Mouse (Mus musculus) stomach, embryonic 15.5 days (tissue): ENCODE measurements around the gene Lpcat2. TPM values are rescaled to one million over a fixed set of nuclear protein-coding genes. Genes with fewer than 3 reads are reported as not detected.

Source experiments
- ATAC-seq: fragments of 200-750 bp; cut with Nextera tagmentation; 2 replicates; pipeline ENCODE4 v1.8.0; 2017; ENCODE audit warnings: low read depth, moderate number of reproducible peaks, moderate TSS enrichment; ENCODE audit not compliant: insufficient read depth, low FRiP score
- H3K27ac ChIP-seq: fragments of 300-500 bp; sonication (generic); 2 replicates; pipeline ENCODE4 v1.5.1; 2015; ENCODE audit warnings: mild to moderate bottlenecking, inconsistent platforms
- H3K27me3 ChIP-seq: fragments of 300-500 bp; sonication (generic); replicated peaks from 2 replicates; pipeline ENCODE4 v1.6.1; 2015; ENCODE audit warnings: inconsistent platforms
- H3K36me3 ChIP-seq: fragments of 300-500 bp; sonication (generic); 2 replicates; pipeline ENCODE4 v1.6.1; 2015; ENCODE audit warnings: inconsistent platforms
- H3K4me1 ChIP-seq: fragments of 300-500 bp; sonication (generic); 2 replicates; pipeline ENCODE4 v1.6.1; 2015; ENCODE audit warnings: inconsistent platforms
- H3K4me2 ChIP-seq: fragments of 300-500 bp; sonication (generic); 2 replicates; pipeline ENCODE4 v1.6.1; 2015; ENCODE audit warnings: mild to moderate bottlenecking, inconsistent platforms
- H3K4me3 ChIP-seq: fragments of 300-500 bp; sonication (generic); replicated peaks from 2 replicates; pipeline ENCODE4 v1.5.1; 2015; ENCODE audit warnings: inconsistent platforms
- H3K9ac ChIP-seq: fragments of 300-500 bp; sonication (generic); 2 replicates; pipeline ENCODE4 v1.6.1; 2015; ENCODE audit warnings: inconsistent platforms
- H3K9me3 ChIP-seq: fragments of 300-500 bp; sonication (generic); 2 replicates; pipeline ENCODE4 v1.6.1; 2016; ENCODE audit warnings: inconsistent platforms
- WGBS: fragments of 180-500 bp; shearing (Covaris S2); methylation state at CpG from one replicate; pipeline ENCODE4 v1.1.7; 2015; 5-methylcytosine and 5-hydroxymethylcytosine counted together
- polyA plus RNA-seq: library from polyadenylated mRNA; unstranded; fragments of >200 nt; fragmentation: Nextera tagmentation; extraction: Ambion mirVana; gene quantifications from 2 replicates; pipeline ENCODE4 v1.2.1, GENCODE M21; 2015

Gene Lpcat2
- polyA plus RNA-seq, 1 experiment from 2014 or later, result 10.4 TPM

DNA sequence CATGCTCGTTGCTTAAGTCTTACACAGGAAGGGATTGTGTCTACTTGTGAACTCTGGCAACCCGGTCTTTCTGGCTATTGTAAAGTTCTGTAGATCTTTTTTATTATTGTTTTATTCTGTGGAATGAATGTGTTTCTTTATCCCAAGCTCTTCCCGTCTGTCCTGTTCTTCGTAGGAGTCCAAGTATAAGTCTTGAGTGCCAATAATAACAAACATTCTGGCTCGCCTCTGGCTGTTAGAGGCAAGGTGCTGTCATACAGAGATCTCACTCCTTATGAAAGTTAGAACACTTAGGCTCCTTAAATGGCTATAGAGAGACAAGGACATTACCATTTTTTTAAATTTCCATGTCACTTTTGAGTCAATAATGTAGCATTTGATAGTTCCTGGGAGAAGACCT is 41.5 kb downstream of the Lpcat2 start:
- Histone ChIP-seq H3K9me3 (no peaks in the 10 kb centered on the region), H3K4me1 (no peaks in the 10 kb centered on the region), H3K27ac (no peak overlapping the region), H3K27me3 (no peaks in the 10 kb centered on the region), H3K36me3 (no peaks in the 10 kb centered on the region), H3K4me3 (no peak overlapping the region), H3K9ac (no peak overlapping the region), H3K4me2 (no peak overlapping the region)
- WGBS, result 55% methylated on average over 5 of the region's 5 CpGs
- no peak for ATAC-seq

- Histone ChIP-seq H3K4me2 (no peak overlapping the region), H3K4me3 (no peak overlapping the region), H3K9me3 (no peaks in the 10 kb centered on the region), H3K4me1 (no peaks in the 10 kb centered on the region), H3K9ac (no peak overlapping the region), H3K27me3 (no peaks in the 10 kb centered on the region), H3K36me3 (no peaks in the 10 kb centered on the region), H3K27ac (no peak overlapping the region)
- WGBS, result 71% methylated on average over 4 of the region's 4 CpGs
- no peak for ATAC-seq
These were observed 42.7 kb downstream of the Lpcat2 start for GRCm38 (mm10) chr8:92897794-92898193.

- no peak overlapping the region for H3K4me2 ChIP-seq
- no peak overlapping the region for H3K4me3 ChIP-seq
- no peaks in the 10 kb centered on the region for H3K27me3 ChIP-seq
- H3K4me1 ChIP-seq, result no peaks in the 10 kb centered on the region
- H3K27ac ChIP-seq, result no peak overlapping the region
- no peak for ATAC-seq
- no peaks in the 10 kb centered on the region for H3K9me3 ChIP-seq
- 70% methylated on average over 9 of the region's 9 CpGs for WGBS
- H3K9ac ChIP-seq, result no peak overlapping the region
- no peaks in the 10 kb centered on the region for H3K36me3 ChIP-seq
These were observed 44.5 kb downstream of the Lpcat2 start for GRCm38 (mm10) chr8:92899590-92899989.

GRCm38 (mm10) chr8:92901107-92901506 is 46.0 kb downstream of the Lpcat2 start, which contains the start of gene Capns2:
TSS of gene Capns2 (plus strand) at chr8:92901407.
- H3K4me3 ChIP-seq, result no peak within 1 kb of the TSS
- no peak within 1 kb of the TSS for H3K4me2 ChIP-seq
- no peaks in the 10 kb centered on the region for H3K9me3 ChIP-seq
- no peaks in the 10 kb centered on the region for H3K4me1 ChIP-seq
- 89% methylated on average over 5 of the region's 5 CpGs for WGBS
- no peak within 1 kb of the TSS for H3K9ac ChIP-seq
- ATAC-seq, result no peak
- no peaks in the 10 kb centered on the region for H3K27me3 ChIP-seq
- H3K36me3 ChIP-seq, result no peaks in the 10 kb centered on the region
- no peak within 1 kb of the TSS for H3K27ac ChIP-seq

- H3K9ac ChIP-seq, result no peak overlapping the region
- 76% methylated on average over 2 of the region's 2 CpGs for WGBS
- no peaks in the 10 kb centered on the region for H3K27me3 ChIP-seq
- no peak overlapping the region for H3K4me3 ChIP-seq
- no peak overlapping the region for H3K27ac ChIP-seq
- no peak for ATAC-seq
- no peaks in the 10 kb centered on the region for H3K4me1 ChIP-seq
- H3K4me2 ChIP-seq, result no peak overlapping the region
- no peaks in the 10 kb centered on the region for H3K36me3 ChIP-seq
- H3K9me3 ChIP-seq, result no peaks in the 10 kb centered on the region
These were observed 47.8 kb downstream of the Lpcat2 start for GRCm38 (mm10) chr8:92902981-92903380.

DNA sequence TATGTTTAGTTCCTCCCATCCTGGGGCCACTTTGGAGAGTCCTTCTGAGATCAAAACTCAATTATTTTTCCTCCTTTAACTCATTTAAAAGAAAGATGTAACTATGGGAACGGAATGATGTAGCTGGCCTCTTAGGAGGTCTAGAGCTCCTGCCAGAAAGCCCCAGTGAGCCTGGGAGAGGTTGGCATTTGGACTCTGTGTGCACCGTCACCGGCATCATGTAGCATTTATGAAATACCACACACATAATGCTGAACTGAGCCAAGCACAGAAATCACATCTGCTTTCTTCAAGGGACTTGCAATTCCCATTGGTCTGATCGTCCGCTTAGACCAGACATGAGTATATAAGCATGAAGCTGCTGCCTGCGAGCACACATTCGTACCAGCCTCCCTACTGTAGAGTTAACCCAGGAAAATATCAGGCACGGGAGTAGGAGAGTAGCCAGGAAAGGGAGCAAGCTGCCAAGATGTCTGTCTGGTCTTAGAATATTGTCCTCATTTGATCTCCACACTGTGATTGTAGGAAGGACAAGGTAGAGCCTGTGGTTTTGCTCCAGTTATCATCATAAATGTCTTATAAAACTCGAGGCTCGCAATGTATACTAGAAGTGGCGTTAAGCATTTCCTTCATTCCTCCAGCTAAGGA is 48.5 kb downstream of the Lpcat2 start:
- Histone ChIP-seq H3K27me3 (no peaks in the 10 kb centered on the region), H3K36me3 (no peaks in the 10 kb centered on the region), H3K9ac (no peak overlapping the region), H3K4me3 (no peak overlapping the region), H3K9me3 (no peaks in the 10 kb centered on the region), H3K27ac (no peak overlapping the region), H3K4me2 (no peak overlapping the region), H3K4me1 (no peaks in the 10 kb centered on the region)
- 85% methylated on average over 11 of the region's 11 CpGs for WGBS
- ATAC-seq, result no peak

DNA sequence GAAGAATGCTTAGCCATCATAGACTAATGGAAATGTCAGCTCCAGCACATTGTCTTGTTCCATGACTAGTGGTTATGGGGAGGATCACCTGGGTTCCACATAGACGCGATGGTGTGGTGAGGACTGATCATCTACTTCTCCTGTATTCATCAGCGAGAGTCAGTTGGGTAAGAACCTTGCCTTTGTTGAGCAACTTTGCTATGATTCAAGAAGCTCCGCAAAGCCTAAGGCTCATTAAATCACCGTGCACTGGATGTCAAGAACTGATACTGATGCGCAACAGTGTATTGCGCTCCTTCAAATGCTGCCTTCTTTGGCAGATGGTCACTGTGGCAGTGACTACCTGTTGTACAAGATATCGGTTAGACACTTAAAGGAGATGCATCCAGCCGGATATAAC is 51.4 kb downstream of the Lpcat2 start:
- no peaks in the 10 kb centered on the region for H3K4me1 ChIP-seq
- H3K36me3 ChIP-seq, result no peaks in the 10 kb centered on the region
- 95% methylated on average over 9 of the region's 9 CpGs for WGBS
- no peak overlapping the region for H3K9ac ChIP-seq
- no peak overlapping the region for H3K4me3 ChIP-seq
- ATAC-seq, result no peak
- H3K9me3 ChIP-seq, result no peaks in the 10 kb centered on the region
- no peak overlapping the region for H3K4me2 ChIP-seq
- no peak overlapping the region for H3K27ac ChIP-seq
- H3K27me3 ChIP-seq, result no peaks in the 10 kb centered on the region

GRCm38 (mm10) chr8:92908448-92908847 is 53.3 kb downstream of the Lpcat2 start:
- Histone ChIP-seq H3K4me3 (no peak overlapping the region), H3K27ac (no peak overlapping the region), H3K4me1 (no peaks in the 10 kb centered on the region), H3K36me3 (no peaks in the 10 kb centered on the region), H3K9me3 (no peaks in the 10 kb centered on the region), H3K27me3 (no peaks in the 10 kb centered on the region), H3K9ac (no peak overlapping the region), H3K4me2 (no peak overlapping the region)
- WGBS, result 88% methylated on average over 2 of the region's 2 CpGs
- no peak for ATAC-seq

- H3K9me3 ChIP-seq, result no peaks in the 10 kb centered on the region
- no peak overlapping the region for H3K4me2 ChIP-seq
- 87% methylated on average over 3 of the region's 3 CpGs for WGBS
- H3K4me3 ChIP-seq, result no peak overlapping the region
- no peak overlapping the region for H3K27ac ChIP-seq
- no peaks in the 10 kb centered on the region for H3K27me3 ChIP-seq
- ATAC-seq, result no peak
- H3K9ac ChIP-seq, result no peak overlapping the region
- H3K4me1 ChIP-seq, result no peaks in the 10 kb centered on the region
- H3K36me3 ChIP-seq, result no peaks in the 10 kb centered on the region
These were observed 56.3 kb downstream of the Lpcat2 start for GRCm38 (mm10) chr8:92911477-92911876.

DNA sequence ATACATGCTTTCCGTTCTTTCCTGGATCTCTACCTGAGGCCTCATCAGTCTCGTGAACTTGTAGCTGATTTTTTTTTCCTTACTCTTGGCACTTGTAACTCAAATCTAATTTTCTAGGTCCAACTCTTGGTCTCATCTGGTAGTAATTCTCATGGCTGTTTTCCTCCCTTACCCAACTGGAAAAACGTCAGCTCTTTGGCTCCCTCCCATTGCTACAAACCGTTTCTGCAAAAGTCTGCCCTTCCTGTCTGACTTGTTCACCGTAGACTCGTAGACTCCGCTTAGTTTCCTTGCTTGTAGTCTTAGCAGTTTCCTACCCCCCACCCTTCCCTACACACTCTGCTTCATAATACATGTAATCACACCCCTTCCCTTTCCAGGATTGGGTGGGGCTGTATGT is 58.3 kb downstream of the Lpcat2 start:
- H3K4me3 ChIP-seq, result no peak overlapping the region
- H3K27me3 ChIP-seq, result no peaks in the 10 kb centered on the region
- no peak overlapping the region for H3K27ac ChIP-seq
- WGBS, result 79% methylated on average over 7 of the region's 7 CpGs
- ATAC-seq, result no peak
- no peak overlapping the region for H3K4me2 ChIP-seq
- no peaks in the 10 kb centered on the region for H3K4me1 ChIP-seq
- H3K9ac ChIP-seq, result no peak overlapping the region
- no peaks in the 10 kb centered on the region for H3K9me3 ChIP-seq
- H3K36me3 ChIP-seq, result no peaks in the 10 kb centered on the region

- Histone ChIP-seq H3K9ac (no peak overlapping the region), H3K4me3 (no peak overlapping the region)
- ATAC-seq, result no peak
These were observed 60.9 kb downstream of the Lpcat2 start for GRCm38 (mm10) chr8:92916082-92916481.

GRCm38 (mm10) chr8:92921768-92922167 is 66.6 kb downstream of the Lpcat2 start:
- Histone ChIP-seq H3K4me1 (no peaks in the 10 kb centered on the region), H3K36me3 (no peaks in the 10 kb centered on the region), H3K27me3 (no peaks in the 10 kb centered on the region), H3K4me3 (no peak overlapping the region), H3K9ac (no peak overlapping the region), H3K27ac (no peak overlapping the region), H3K4me2 (no peak overlapping the region), H3K9me3 (no peaks in the 10 kb centered on the region)
- 90% methylated on average over 3 of the region's 3 CpGs for WGBS
- ATAC-seq, result no peak

More at GRCm38 (mm10) chr8:92916082-92916481, 60.9 kb downstream of the Lpcat2 start:
- H3K36me3 ChIP-seq, result no peaks in the 10 kb centered on the region
- no peaks in the 10 kb centered on the region for H3K4me1 ChIP-seq
- 83% methylated on average over 3 of the region's 3 CpGs for WGBS
- no peaks in the 10 kb centered on the region for H3K9me3 ChIP-seq
- H3K27ac ChIP-seq, result no peak overlapping the region
- H3K4me2 ChIP-seq, result no peak overlapping the region
- no peaks in the 10 kb centered on the region for H3K27me3 ChIP-seq

DNA sequence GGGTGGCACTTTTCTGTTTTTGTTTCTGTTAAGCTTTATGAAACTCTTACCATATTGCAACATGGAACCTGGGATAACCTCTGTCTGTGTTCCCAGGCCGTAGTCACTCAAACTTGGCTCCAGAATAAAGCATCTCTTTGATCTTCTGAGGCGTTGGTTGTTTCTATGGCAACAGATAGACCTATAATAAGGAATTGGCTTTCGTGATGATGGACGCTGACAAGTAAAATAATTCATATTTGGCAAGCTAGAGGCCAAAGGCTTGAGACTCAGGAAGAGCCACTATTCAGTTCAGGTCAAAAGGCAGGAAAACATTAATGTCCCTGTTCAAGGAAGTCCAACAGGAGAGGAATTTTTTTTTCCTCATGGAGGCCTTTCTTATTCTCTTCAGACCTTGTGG is 73.8 kb downstream of the Lpcat2 start:
- 60% methylated on average over 4 of the region's 4 CpGs for WGBS
- no peak overlapping the region for H3K4me3 ChIP-seq
- H3K4me2 ChIP-seq, result no peak overlapping the region
- H3K4me1 ChIP-seq, result no peaks in the 10 kb centered on the region
- no peaks in the 10 kb centered on the region for H3K9me3 ChIP-seq
- ATAC-seq, result no peak
- H3K36me3 ChIP-seq, result no peaks in the 10 kb centered on the region
- H3K9ac ChIP-seq, result no peak overlapping the region
- H3K27me3 ChIP-seq, result no peaks in the 10 kb centered on the region
- H3K27ac ChIP-seq, result no peak overlapping the region
